Mouse (Mus musculus): ENCODE data around the gene Fam205c. TPM values are rescaled to one million over a fixed set of nuclear protein-coding genes. Genes with fewer than 3 reads are reported as not detected.
A peak's percentile ranks its signal among the peaks of the same experiment; 100 is the strongest.

Gene Fam205c
- polyA plus RNA-seq (2016; fragmentation: Nextera tagmentation; extraction: Ambion mirVana): 0.15 and 0.25 TPM in 2 replicates

DNA sequence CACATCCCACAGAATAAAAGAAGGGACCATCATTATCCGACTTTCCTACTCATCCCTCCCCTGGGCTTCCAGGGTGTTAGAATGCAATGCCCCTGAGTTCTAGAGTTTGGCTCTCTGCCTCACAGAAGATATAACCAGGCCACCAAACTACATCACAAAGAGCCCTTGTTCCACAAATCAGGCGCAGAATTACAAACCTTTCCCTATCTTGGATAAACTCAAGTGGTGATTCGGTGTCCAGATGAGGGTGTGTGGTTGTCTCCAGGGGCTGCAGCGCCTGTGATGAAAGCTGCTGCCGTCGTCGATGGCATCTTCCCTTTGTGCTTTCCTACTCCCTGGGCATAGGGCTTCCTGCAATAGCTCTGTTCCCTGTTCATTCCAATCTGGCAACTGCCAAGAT is at the start of gene Fam205c:
Gene Fam205c (minus strand): TSS at position 101 of the 400 bp plus-strand sequence.
- Histone ChIP-seq H3K36me3 (replicated peaks) (no peaks in the 10 kb centered on the region), H3K27ac (replicated peaks) (no peak within 1 kb of the TSS), H3K27me3 (replicated peaks; ENCODE audit: low read depth, poor library complexity, severe bottlenecking) (0 out of 2 replicates have a peak, but pooled peaks cover 9% of the 10 kb centered on the region), H3K9me3 (no peaks in the 10 kb centered on the region), H3K4me3 (no peak within 1 kb of the TSS), H3K4me1 (no peaks in the 10 kb centered on the region)
- no peak for DNase-seq (ENCODE audit: low spot score)
- WGBS: 78% methylated on average over 7 of the region's 7 CpGs

DNA sequence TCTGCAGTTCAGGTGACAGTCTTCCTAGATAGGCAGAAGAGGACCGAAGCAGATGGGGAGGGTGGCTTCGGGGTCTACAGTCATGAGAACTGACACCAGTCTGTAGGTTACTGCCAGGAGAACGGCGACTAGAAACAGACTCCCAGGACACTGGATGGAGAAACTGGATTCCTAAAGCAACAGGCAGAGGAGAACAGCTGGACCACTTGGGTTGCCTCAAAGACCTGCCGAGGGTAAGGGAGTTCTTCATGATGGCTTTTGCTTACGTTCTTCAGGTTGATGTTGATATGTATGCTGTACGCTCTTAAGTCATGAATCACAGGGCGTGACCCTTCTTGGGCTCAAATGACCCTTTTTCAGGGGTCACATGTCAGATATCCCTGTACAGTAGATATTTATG is 48.4 kb upstream of the Fam205c start:
- no peaks in the 10 kb centered on the region for H3K9me3 ChIP-seq
- no peaks in the 10 kb centered on the region for H3K36me3 ChIP-seq (replicated peaks)
- H3K4me1 ChIP-seq: peaks cover under 1% of the 10 kb centered on the region; the same call in 1 of the 2 replicates
- H3K4me3 ChIP-seq: no peak overlapping the region
- H3K27me3 ChIP-seq (replicated peaks; ENCODE audit: low read depth, poor library complexity, severe bottlenecking): peaks cover 46% of the 10 kb centered on the region
- WGBS: 83% methylated on average over 8 of the region's 8 CpGs
- no peak for DNase-seq (ENCODE audit: low spot score)
- H3K27ac ChIP-seq (replicated peaks): no peak overlapping the region

DNA sequence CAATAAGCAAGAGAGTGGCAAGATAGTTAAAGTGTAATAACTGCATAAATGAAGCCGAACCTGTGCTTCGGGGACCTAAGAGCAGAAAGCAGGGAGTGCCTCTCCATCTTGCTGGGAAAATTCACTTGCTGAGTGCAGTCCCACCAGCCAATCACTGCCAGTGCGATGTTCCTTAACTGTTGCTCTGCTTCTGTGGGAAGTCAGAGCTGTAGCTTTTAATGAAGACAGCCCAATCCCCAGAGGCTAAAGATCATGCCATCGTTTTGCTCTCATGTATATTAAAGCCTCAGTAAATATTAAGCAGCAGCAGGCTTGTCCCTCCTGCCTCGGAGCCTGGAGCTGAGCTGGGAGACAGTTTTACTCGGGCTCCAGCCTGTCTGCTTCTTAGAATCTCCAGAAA is 48.0 kb upstream of the Fam205c start:
- Histone ChIP-seq H3K27me3 (replicated peaks; ENCODE audit: low read depth, poor library complexity, severe bottlenecking) (peaks cover 51% of the 10 kb centered on the region), H3K27ac (replicated peaks) (no peak overlapping the region), H3K4me1 (peaks cover 4% of the 10 kb centered on the region; the same call in 1 of the 2 replicates), H3K36me3 (replicated peaks) (no peaks in the 10 kb centered on the region), H3K9me3 (no peaks in the 10 kb centered on the region), H3K4me3 (no peak overlapping the region)
- 75% methylated on average over 6 of the region's 6 CpGs for WGBS
- peak; percentile 5 for DNase-seq (ENCODE audit: low spot score)

DNA sequence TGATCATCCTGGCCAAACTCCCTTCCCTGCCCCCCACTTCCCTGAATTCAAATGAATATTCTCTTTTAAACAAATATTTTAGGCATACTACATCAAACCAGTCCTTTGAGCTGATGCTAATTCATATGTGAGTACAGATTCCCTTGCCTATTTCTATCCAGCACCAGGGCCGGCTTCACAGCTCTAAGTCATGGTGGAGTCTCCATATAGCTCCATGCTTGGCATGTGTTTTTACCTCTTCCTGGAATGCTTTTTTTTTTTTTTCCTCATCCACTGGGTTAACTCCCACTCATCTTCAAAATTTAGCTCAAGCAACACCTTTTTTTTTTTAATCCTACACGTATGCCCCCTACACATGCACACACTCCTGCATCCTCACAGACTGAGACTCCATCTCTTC is 47.5 kb upstream of the Fam205c start:
- Histone ChIP-seq H3K27ac (replicated peaks) (no peak overlapping the region), H3K36me3 (replicated peaks) (no peaks in the 10 kb centered on the region), H3K9me3 (no peaks in the 10 kb centered on the region), H3K4me1 (peaks cover 7% of the 10 kb centered on the region; the same call in 1 of the 2 replicates), H3K27me3 (replicated peaks; ENCODE audit: low read depth, poor library complexity, severe bottlenecking) (peaks cover 54% of the 10 kb centered on the region), H3K4me3 (no peak overlapping the region)
- 89% methylated on average over 2 of the region's 2 CpGs for WGBS
- DNase-seq (ENCODE audit: low spot score): peak; percentile 1

DNA sequence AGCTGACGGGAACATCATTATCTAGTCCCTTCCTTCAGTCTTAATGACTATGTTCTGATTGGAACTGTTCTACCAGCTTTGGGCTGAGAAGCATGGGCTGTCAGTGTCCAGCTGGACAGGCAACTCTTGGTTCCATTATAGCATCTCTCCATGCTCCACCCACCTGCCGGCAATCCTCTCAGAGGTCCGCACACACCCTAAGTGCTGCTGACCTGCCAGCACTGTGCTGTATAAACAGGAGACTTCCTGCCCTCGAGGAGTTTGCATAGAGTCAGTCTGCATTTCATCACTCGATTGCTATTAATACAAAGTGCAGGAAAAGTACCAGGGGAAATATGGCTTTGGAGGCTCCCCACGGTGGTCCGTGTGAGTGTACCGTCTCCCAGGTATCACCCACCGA is 46.7 kb upstream of the Fam205c start:
- 80% methylated on average over 9 of the region's 9 CpGs for WGBS
- no peaks in the 10 kb centered on the region for H3K36me3 ChIP-seq (replicated peaks)
- no peaks in the 10 kb centered on the region for H3K9me3 ChIP-seq
- H3K4me1 ChIP-seq: peaks cover 9% of the 10 kb centered on the region; the same call in 1 of the 2 replicates
- H3K27ac ChIP-seq (replicated peaks): no peak overlapping the region
- no peak overlapping the region for H3K4me3 ChIP-seq
- peak; percentile 5 for DNase-seq (ENCODE audit: low spot score)
- H3K27me3 ChIP-seq (replicated peaks; ENCODE audit: low read depth, poor library complexity, severe bottlenecking): peaks cover 62% of the 10 kb centered on the region

DNA sequence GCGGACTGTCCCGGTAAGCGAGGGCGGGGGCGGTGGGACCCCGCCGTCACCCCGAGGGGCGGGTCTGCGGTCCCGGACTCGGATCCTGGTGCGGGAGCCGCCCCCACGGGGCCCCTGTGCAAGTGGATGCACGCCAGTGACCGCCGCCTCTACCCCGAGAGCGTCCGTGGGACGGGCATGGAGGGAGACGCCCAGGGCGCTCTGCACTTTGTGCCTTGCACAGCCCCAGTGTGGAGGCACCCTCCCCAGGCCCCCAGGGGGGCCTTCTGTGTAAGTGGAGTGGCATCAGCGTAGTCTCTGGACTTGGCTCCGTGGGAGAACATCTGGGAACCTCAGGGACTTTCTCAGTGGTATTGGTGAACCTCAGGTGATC is 43.4 kb upstream of the Fam205c start:
- DNase-seq (ENCODE audit: low spot score): no peak
- Histone ChIP-seq H3K27me3 (replicated peaks; ENCODE audit: low read depth, poor library complexity, severe bottlenecking) (peaks cover 76% of the 10 kb centered on the region), H3K9me3 (no peaks in the 10 kb centered on the region), H3K4me1 (peaks cover 9% of the 10 kb centered on the region; the same call in 1 of the 2 replicates), H3K4me3 (peak overlapping the region; percentile 71), H3K27ac (replicated peaks) (peak overlapping the region; percentile 76), H3K36me3 (replicated peaks) (no peaks in the 10 kb centered on the region)
- 4% methylated on average over 26 of the region's 26 CpGs for WGBS

DNA sequence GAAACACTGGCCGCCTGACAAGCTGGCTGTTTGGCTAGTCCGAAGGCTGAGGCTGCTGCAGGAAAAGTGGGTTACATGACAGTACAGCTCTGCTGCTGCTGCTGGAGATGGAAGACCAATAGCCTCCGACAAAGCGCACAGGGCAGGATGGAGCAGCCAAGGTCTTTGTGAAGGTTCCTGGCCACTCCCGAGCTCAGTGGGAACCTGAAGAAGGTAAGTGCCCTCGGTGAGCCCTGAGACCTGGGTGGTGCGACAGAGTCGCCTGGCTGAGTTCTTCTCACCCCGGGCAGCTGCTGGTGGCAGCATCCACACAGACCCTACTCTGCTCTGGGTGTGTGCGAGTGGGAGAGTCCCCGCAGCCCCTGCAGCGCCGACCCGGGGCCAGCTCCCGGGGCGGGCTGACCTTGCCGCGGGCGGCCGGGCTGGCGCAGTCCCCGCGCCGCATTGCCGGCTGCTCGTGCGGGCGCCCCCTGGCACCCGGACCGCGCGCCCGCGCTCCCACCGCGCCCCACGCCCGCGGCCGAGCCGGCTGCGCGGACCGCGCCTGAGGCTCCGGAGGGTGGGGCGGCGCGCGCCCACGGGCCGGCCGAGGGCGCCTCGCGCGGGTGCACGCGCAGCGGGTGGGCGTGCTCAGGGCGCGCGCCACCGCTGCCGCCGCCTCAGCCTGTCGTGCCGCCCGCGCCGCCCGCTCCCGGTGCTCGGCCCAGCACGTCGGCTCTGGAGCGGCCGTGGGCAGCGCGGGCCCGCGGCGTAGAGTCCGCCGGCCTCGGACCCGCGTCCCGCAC is 42.8 kb upstream of the Fam205c start, which contains the start of gene Phf24:
Gene Phf24 (plus strand): TSS at position 44 of the 785 bp plus-strand sequence.
- Histone ChIP-seq H3K4me3 (peak within 1 kb of the TSS; percentile 71), H3K4me1 (peaks cover 9% of the 10 kb centered on the region; the same call in 1 of the 2 replicates), H3K27me3 (replicated peaks; ENCODE audit: low read depth, poor library complexity, severe bottlenecking) (peaks cover 76% of the 10 kb centered on the region), H3K9me3 (no peaks in the 10 kb centered on the region), H3K27ac (replicated peaks) (peak within 1 kb of the TSS; percentile 76), H3K36me3 (replicated peaks) (no peaks in the 10 kb centered on the region)
- peak; percentile 47 for DNase-seq (ENCODE audit: low spot score)
- WGBS: 5% methylated on average over 90 of the region's 90 CpGs

DNA sequence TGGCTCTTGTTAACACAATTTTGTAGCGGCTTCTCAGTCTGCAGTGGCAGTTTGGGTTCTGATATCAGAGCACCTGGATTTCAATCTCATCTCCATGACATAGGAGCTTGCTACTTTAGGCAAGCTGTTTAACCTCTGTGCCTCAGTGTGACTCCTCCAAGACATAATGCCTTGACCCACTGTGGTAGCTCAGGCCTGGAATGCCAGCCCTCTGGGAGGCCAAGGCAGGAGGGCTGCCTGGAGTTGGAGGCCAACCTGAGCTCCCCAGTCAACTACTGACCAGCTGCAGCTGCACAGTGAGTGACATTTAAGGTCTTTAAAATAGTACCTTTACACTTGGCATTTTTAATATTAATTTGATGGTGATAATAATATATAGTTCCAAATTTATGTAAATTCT is 41.9 kb upstream of the Fam205c start:
- Histone ChIP-seq H3K36me3 (replicated peaks) (no peaks in the 10 kb centered on the region), H3K9me3 (no peaks in the 10 kb centered on the region), H3K27me3 (replicated peaks; ENCODE audit: low read depth, poor library complexity, severe bottlenecking) (peaks cover 76% of the 10 kb centered on the region), H3K4me1 (peaks cover 9% of the 10 kb centered on the region; the same call in 1 of the 2 replicates), H3K4me3 (no peak overlapping the region), H3K27ac (replicated peaks) (no peak overlapping the region)
- 63% methylated on average over 1 of the region's 1 CpGs for WGBS
- no peak for DNase-seq (ENCODE audit: low spot score)

DNA sequence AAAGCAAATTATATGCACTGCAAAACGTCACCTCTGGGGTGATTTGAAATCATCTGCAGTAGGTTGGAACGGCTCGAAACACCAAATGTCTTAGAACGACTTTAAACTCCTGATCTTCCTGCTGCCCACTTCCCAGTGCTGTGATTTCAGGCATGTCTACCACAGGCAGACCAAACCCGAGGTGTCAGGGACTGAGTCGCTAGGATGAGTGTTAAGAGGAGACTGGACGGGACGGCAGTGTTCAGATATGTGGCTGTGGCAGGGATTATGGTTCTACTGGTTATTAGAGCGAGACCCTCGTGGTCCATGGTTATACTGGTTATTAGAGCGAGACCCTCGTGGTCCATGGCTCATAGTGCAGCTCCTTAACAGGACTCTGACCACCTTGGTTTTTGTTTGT is 41.3 kb upstream of the Fam205c start:
- H3K27ac ChIP-seq (replicated peaks): no peak overlapping the region
- H3K4me1 ChIP-seq: peaks cover 9% of the 10 kb centered on the region; the same call in 1 of the 2 replicates
- no peak overlapping the region for H3K4me3 ChIP-seq
- 84% methylated on average over 12 of the region's 12 CpGs for WGBS
- no peaks in the 10 kb centered on the region for H3K36me3 ChIP-seq (replicated peaks)
- peaks cover 74% of the 10 kb centered on the region for H3K27me3 ChIP-seq (replicated peaks; ENCODE audit: low read depth, poor library complexity, severe bottlenecking)
- no peaks in the 10 kb centered on the region for H3K9me3 ChIP-seq
- DNase-seq (ENCODE audit: low spot score): no peak

DNA sequence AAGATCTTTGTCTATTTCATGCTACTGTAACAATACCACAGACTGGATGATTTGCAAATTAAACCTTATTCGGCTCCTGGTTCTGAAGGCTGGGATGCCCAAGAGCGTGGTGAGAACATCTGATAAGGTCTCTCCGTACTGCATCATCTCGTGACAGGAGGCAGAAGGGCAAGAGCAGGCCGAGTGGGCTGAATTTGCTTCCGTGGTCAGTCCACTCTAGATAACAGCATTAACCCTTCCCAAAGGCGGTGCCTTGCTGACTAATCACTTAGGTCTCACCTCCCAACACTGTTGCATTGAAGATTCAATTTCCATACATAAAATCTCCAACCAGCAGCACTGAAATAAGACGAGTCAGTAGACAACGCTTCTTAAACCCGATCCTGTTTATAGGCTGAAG is 39.4 kb upstream of the Fam205c start:
- Histone ChIP-seq H3K36me3 (replicated peaks) (no peaks in the 10 kb centered on the region), H3K4me3 (no peak overlapping the region), H3K9me3 (no peaks in the 10 kb centered on the region), H3K27ac (replicated peaks) (no peak overlapping the region), H3K27me3 (replicated peaks; ENCODE audit: low read depth, poor library complexity, severe bottlenecking) (peaks cover 62% of the 10 kb centered on the region), H3K4me1 (peaks cover 9% of the 10 kb centered on the region; the same call in 1 of the 2 replicates)
- WGBS: 53% methylated on average over 10 of the region's 10 CpGs
- no peak for DNase-seq (ENCODE audit: low spot score)

DNA sequence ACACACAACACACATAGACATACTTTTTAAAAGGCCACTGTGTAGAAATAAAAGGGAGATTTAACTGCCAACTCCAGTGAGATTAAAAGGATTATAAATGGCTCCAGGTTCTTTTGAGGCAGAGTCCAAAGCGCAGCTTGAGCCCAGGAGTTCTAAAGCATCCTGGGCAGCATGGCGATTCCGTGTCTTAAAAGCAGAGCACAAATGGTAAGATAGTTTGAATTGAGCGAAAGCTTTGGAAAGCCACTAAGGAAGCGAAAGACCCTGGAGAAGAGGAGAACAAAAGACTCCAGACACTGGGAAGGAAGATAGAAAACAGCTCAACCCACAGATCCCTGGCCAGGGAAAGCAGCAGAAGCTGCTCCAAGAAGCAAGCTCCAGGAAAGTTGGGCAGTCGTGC is 30.9 kb upstream of the Fam205c start:
- DNase-seq (ENCODE audit: low spot score): no peak
- H3K27me3 ChIP-seq (replicated peaks; ENCODE audit: low read depth, poor library complexity, severe bottlenecking): no peaks in the 10 kb centered on the region
- H3K9me3 ChIP-seq: no peaks in the 10 kb centered on the region
- WGBS: 74% methylated on average over 6 of the region's 6 CpGs
- H3K4me1 ChIP-seq: no peaks in the 10 kb centered on the region
- H3K36me3 ChIP-seq (replicated peaks): no peaks in the 10 kb centered on the region
- no peak overlapping the region for H3K27ac ChIP-seq (replicated peaks)
- H3K4me3 ChIP-seq: no peak overlapping the region

DNA sequence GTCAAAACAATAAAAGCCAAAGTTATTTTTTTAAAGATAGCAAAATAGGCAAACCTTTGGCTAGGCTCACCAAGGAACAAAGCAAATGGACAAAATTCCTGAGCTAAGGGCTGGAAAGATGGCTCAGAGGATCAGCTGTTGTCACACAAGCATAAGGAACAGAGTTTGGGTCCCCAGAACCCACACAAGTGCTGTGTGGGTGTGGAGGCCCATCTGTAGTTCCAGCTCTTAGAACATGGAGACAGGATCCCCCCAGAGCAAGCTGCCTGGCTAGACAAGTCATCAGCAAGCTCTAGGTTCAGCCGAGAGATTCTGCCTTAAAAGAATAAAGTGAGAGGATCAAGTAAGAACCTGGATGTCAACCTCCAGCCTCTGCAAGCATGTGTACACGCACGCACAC is 30.5 kb upstream of the Fam205c start:
- no peaks in the 10 kb centered on the region for H3K9me3 ChIP-seq
- no peaks in the 10 kb centered on the region for H3K4me1 ChIP-seq
- H3K27ac ChIP-seq (replicated peaks): no peak overlapping the region
- no peaks in the 10 kb centered on the region for H3K27me3 ChIP-seq (replicated peaks; ENCODE audit: low read depth, poor library complexity, severe bottlenecking)
- no peak for DNase-seq (ENCODE audit: low spot score)
- H3K4me3 ChIP-seq: no peak overlapping the region
- 88% methylated on average over 3 of the region's 3 CpGs for WGBS
- H3K36me3 ChIP-seq (replicated peaks): no peaks in the 10 kb centered on the region

DNA sequence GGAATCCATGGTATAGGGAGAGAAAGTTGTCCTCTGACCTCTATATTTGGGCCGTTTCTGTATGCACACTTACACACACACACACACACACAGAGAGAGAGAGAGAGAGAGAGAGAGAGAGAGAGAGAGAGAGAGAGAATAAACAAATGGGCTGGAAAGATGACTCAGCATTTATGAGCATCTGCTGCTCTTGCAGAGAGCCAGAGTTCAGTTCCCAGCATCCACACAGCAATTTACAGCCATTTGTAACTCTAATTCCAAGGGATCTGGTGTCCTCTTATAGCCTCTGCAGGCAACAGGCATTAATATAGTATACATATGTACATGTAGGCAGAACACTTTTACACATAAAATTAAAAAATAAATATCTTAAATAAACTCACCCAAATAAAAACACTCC is 29.9 kb upstream of the Fam205c start:
- no peak for DNase-seq (ENCODE audit: low spot score)
- H3K4me1 ChIP-seq: no peaks in the 10 kb centered on the region
- no peak overlapping the region for H3K27ac ChIP-seq (replicated peaks)
- H3K27me3 ChIP-seq (replicated peaks; ENCODE audit: low read depth, poor library complexity, severe bottlenecking): no peaks in the 10 kb centered on the region
- no peak overlapping the region for H3K4me3 ChIP-seq
- H3K9me3 ChIP-seq: no peaks in the 10 kb centered on the region
- H3K36me3 ChIP-seq (replicated peaks): no peaks in the 10 kb centered on the region
- 89% methylated on average over 1 of the region's 1 CpGs for WGBS
